ENCODE assay signal across 8 mouse cellular contexts in genomic region chr7:101061381-101061780, GRCm38 (mm10). TPM values are rescaled to one million over a fixed set of nuclear protein-coding genes. Genes with fewer than 3 reads are reported as not detected.
A peak's percentile ranks its signal among the peaks of the same experiment; 100 is the strongest.
DNase-seq lines count a peak whose midpoint lies in the region; ATAC-seq lines count a peak whose summit lies in the region.

No protein-coding gene starts in this region.

- no peak for ATAC-seq in limb, embryonic 11.5 days (ENCODE audit: insufficient number of reproducible peaks, low FRiP score, low TSS enrichment, low read depth)
- no peak for ATAC-seq in midbrain, embryonic 12.5 days (ENCODE audit: low FRiP score, low read depth)
- no peak for ATAC-seq in erythroid progenitor cell, adult 5-6 weeks (replicated peaks; ENCODE audit: low FRiP score, poor library complexity, severe bottlenecking)

- H3K4me1 ChIP-seq in limb, embryonic 11.5 days (ENCODE audit: control insufficient read depth, insufficient read depth, low read length), result no peaks in the 10 kb centered on the region
- no peaks in the 10 kb centered on the region for H3K4me1 ChIP-seq in midbrain, embryonic 12.5 days

- DNase-seq in adrenal gland, adult 8-10 months, result peak; percentile 82
- DNase-seq in embryo, embryonic 9.5 days (ENCODE audit: extremely low spot score), result peak; percentile 80
- peak; percentile 89 to 97 for DNase-seq in heart, adult 18-20 months
- DNase-seq in kidney, adult 18-20 months, result peak; percentile 89
- DNase-seq in limb, embryonic 11.5 days (ENCODE audit: low spot score), result peak; percentile 88
- DNase-seq in spleen, adult 12 weeks (ENCODE audit: low spot score), result peak; percentile 54

- H3K36me3 ChIP-seq in limb, embryonic 11.5 days (ENCODE audit: control insufficient read depth, insufficient read depth, low read length), result no peaks in the 10 kb centered on the region
- no peaks in the 10 kb centered on the region for H3K36me3 ChIP-seq in midbrain, embryonic 12.5 days

- peak overlapping the region; percentile 17; the same call in 1 of the 2 replicates for H3K4me2 ChIP-seq in limb, embryonic 11.5 days (ENCODE audit: low read depth, severe bottlenecking)
- H3K4me2 ChIP-seq in midbrain, embryonic 12.5 days (replicated peaks), result peak overlapping the region; percentile 10

- H3K27ac ChIP-seq in limb, embryonic 11.5 days (replicated peaks; ENCODE audit: low read depth, low read length), result no peak overlapping the region
- H3K27ac ChIP-seq in midbrain, embryonic 12.5 days (replicated peaks), result no peak overlapping the region

- WGBS in limb, embryonic 11.5 days, result 8% methylated on average over 17 of the region's 17 CpGs
- WGBS in midbrain, embryonic 12.5 days, result 6% methylated on average over 17 of the region's 17 CpGs

- no peak overlapping the region for H3K9ac ChIP-seq in limb, embryonic 11.5 days (ENCODE audit: low read length)
- H3K9ac ChIP-seq in midbrain, embryonic 12.5 days (replicated peaks), result no peak overlapping the region

- no peaks in the 10 kb centered on the region; the same call in 1 of the 2 replicates for H3K9me3 ChIP-seq in limb, embryonic 11.5 days (ENCODE audit: control insufficient read depth, low read length)
- H3K9me3 ChIP-seq in midbrain, embryonic 12.5 days, result no peaks in the 10 kb centered on the region

- no peak overlapping the region for H3K4me3 ChIP-seq in limb, embryonic 11.5 days (ENCODE audit: low read depth, low read length)
- no peak overlapping the region for H3K4me3 ChIP-seq in midbrain, embryonic 12.5 days

- no peaks in the 10 kb centered on the region for H3K27me3 ChIP-seq in limb, embryonic 11.5 days (ENCODE audit: control insufficient read depth, insufficient read depth, low read length)
- H3K27me3 ChIP-seq in midbrain, embryonic 12.5 days, result peaks cover 7% of the 10 kb centered on the region; the same call in 1 of the 2 replicates

RNA-seq across cellular contexts. Expression of gene Fchsd2, which starts 31.3 kb away (rescaled TPM):
- 10 to 100 TPM; 20.9 to 53.3 (median 33.8) TPM for total RNA-seq in adrenal gland, adult 8-10 months (2022)
- total RNA-seq in heart, adult 18-20 months (2021), result 10 to 100 TPM; 18.3 to 22.5 TPM
- 22.1 and 24.4 TPM in 2 replicates for polyA plus RNA-seq in limb, embryonic 11.5 days (2014; fragmentation: Nextera tagmentation; extraction: Ambion mirVana)
- polyA plus RNA-seq in midbrain, embryonic 12.5 days (2016; fragmentation: Nextera tagmentation; extraction: Ambion mirVana), result 37.6 and 39.3 TPM in 2 replicates
- 5.4 and 11.7 TPM in 2 replicates for total RNA-seq in erythroid progenitor cell, adult 5-6 weeks (2015; ENCODE audit: low replicate concordance)
- total RNA-seq in erythroid progenitor cell, adult 5-6 weeks (2017; ENCODE audit: low replicate concordance), result 7.2 and 13.8 TPM in 2 replicates

RNA-seq across cellular contexts. Expression of gene P2ry2, which starts 48.7 kb away (rescaled TPM):
- total RNA-seq in adrenal gland, adult 8-10 months (2022), result 1 to 10 TPM; 1.4 to 6.4 (median 3.0) TPM
- 10 to 100 TPM; 19.5 to 20.1 TPM for total RNA-seq in heart, adult 18-20 months (2021)
- polyA plus RNA-seq in limb, embryonic 11.5 days (2014; fragmentation: Nextera tagmentation; extraction: Ambion mirVana), result 0.40 and 0.88 TPM in 2 replicates
- 0.32 TPM in 1 of 2 replicates, not detected in the other for polyA plus RNA-seq in midbrain, embryonic 12.5 days (2016; fragmentation: Nextera tagmentation; extraction: Ambion mirVana)
- total RNA-seq in erythroid progenitor cell, adult 5-6 weeks (2015; ENCODE audit: low replicate concordance), result 1.1 and 1.7 TPM in 2 replicates
- total RNA-seq in erythroid progenitor cell, adult 5-6 weeks (2017; ENCODE audit: low replicate concordance), result 1.7 and 2.6 TPM in 2 replicates
